Mouse (Mus musculus) cerebellum, adult 9-11 months (tissue): ENCODE results near the gene Maml2.

Experiments used
- DNase-seq: peaks from one replicate; pipeline ENCODE4 v3.0.0; 2022

Gene Maml2

GRCm38 (mm10) chr9:13577150-13577549 lies 279.4 kb downstream of the Maml2 start:
- no peak for DNase-seq

GRCm38 (mm10) chr9:13581184-13581583 lies 283.4 kb downstream of the Maml2 start:
- DNase-seq, result no peak

- no peak for DNase-seq
Measured at GRCm38 (mm10) chr9:13583952-13584351, 286.2 kb downstream of the Maml2 start.

- DNase-seq, result no peak
Measured at GRCm38 (mm10) chr9:13584435-13584834, 286.7 kb downstream of the Maml2 start.

GRCm38 (mm10) chr9:13587085-13587933 lies 289.6 kb downstream of the Maml2 start:
- DNase-seq, result no peak

- DNase-seq, result no peak
Measured at GRCm38 (mm10) chr9:13588786-13589185, 291.0 kb downstream of the Maml2 start.

GRCm38 (mm10) chr9:13592701-13593100 lies 294.9 kb downstream of the Maml2 start:
- DNase-seq, result no peak

- DNase-seq, result peak; percentile 96
Measured at GRCm38 (mm10) chr9:13597736-13598135, 300.0 kb downstream of the Maml2 start.

- DNase-seq, result peak; percentile 49
Measured at GRCm38 (mm10) chr9:13598596-13599333, 301.0 kb downstream of the Maml2 start.

- peak; percentile 54 for DNase-seq
Measured at GRCm38 (mm10) chr9:13599334-13599614, 301.5 kb downstream of the Maml2 start.

- DNase-seq, result no peak
Measured at GRCm38 (mm10) chr9:13599800-13600199, 302.0 kb downstream of the Maml2 start.

- no peak for DNase-seq
Measured at GRCm38 (mm10) chr9:13601729-13602128, 304.0 kb downstream of the Maml2 start.

GRCm38 (mm10) chr9:13603533-13604143 lies 305.9 kb downstream of the Maml2 start:
- no peak for DNase-seq

GRCm38 (mm10) chr9:13607609-13608185 lies 309.9 kb downstream of the Maml2 start:
- DNase-seq, result no peak

GRCm38 (mm10) chr9:13608532-13609071 lies 310.8 kb downstream of the Maml2 start:
- no peak for DNase-seq

- no peak for DNase-seq
Measured at GRCm38 (mm10) chr9:13611561-13611960, 313.8 kb downstream of the Maml2 start.

- no peak for DNase-seq
Measured at GRCm38 (mm10) chr9:13612371-13612770, 314.6 kb downstream of the Maml2 start.

GRCm38 (mm10) chr9:13613325-13614268 lies 315.8 kb downstream of the Maml2 start:
- DNase-seq, result no peak

GRCm38 (mm10) chr9:13616383-13617009 lies 318.7 kb downstream of the Maml2 start:
- DNase-seq, result no peak

GRCm38 (mm10) chr9:13620794-13621193 lies 323.0 kb downstream of the Maml2 start:
- no peak for DNase-seq

GRCm38 (mm10) chr9:13621941-13622340 lies 324.2 kb downstream of the Maml2 start:
- DNase-seq, result no peak

GRCm38 (mm10) chr9:13622426-13622825 lies 324.7 kb downstream of the Maml2 start:
- no peak for DNase-seq
